ENCODE assay signal across 27 mouse cellular contexts in the genomic region with DNA sequence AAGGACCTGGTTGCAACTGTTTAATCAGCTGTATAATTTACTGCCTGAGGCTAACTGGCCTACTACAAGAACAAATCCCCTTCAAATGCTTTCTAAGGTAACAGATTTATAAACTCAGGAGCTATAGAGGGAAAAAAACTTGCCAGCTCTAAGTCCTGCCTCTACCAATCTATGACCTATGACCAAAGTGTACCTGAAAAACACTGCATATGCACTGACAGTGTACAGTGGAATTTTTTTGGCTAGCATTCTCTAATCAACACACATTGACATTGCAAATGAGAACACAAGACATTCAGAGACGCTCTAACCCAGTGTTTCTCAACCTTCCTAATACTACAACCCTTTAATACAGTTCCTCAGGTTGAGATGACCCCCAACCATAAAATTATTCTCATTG.
"Had no signal": no experiment of that assay in that cellular context is flagged by ENCODE, and none has a peak within 500 bp of the region (broad histone marks: within the 10 kb centered on the region; RNA-seq: fewer than 3 reads in every experiment).

No protein-coding gene starts in this region.

- H3K4me2 ChIP-seq: embryonic facial prominence, embryonic 12.5 days; embryonic facial prominence, embryonic 13.5 days; embryonic facial prominence, embryonic 15.5 days; forebrain, embryonic 12.5 days; forebrain, embryonic 13.5 days; forebrain, embryonic 15.5 days had no signal

- H3K36me3 ChIP-seq: embryonic facial prominence, embryonic 10.5 days; embryonic facial prominence, embryonic 12.5 days; embryonic facial prominence, embryonic 13.5 days; embryonic facial prominence, embryonic 15.5 days; forebrain, embryonic 12.5 days; forebrain, embryonic 15.5 days had no signal

- H3K4me3 ChIP-seq: embryonic facial prominence, embryonic 10.5 days; embryonic facial prominence, embryonic 12.5 days; embryonic facial prominence, embryonic 13.5 days; embryonic facial prominence, embryonic 15.5 days; erythroblast, embryonic 14.5 days; forebrain, embryonic 10.5 days; forebrain, embryonic 12.5 days; forebrain, embryonic 13.5 days; forebrain, embryonic 15.5 days; gastrocnemius, adult 2 months had no signal

- ATAC-seq: forebrain, embryonic 13.5 days; forebrain, embryonic 14.5 days; forebrain, embryonic 15.5 days; forebrain, embryonic 16.5 days; forebrain, postnatal 0 days had no signal

- DNase-seq: cerebellum, adult 18-20 months; cerebellum, adult 8-10 months; cerebellum, adult 9-10 months; cerebellum, adult 9-11 months; cerebellum, postnatal 10 days; cerebellum, postnatal 14 days; cerebellum, postnatal 25 days; cerebellum, postnatal 36 days; embryo, embryonic 11 days; forebrain, postnatal 0 days; gastrocnemius, adult 2 months; gastrocnemius, postnatal 10 days; gastrocnemius, postnatal 14 days; gastrocnemius, postnatal 25 days; gastrocnemius, postnatal 36 days; heart, adult 11 months had no signal

- H3K27ac ChIP-seq: embryonic facial prominence, embryonic 10.5 days; embryonic facial prominence, embryonic 12.5 days; embryonic facial prominence, embryonic 13.5 days; embryonic facial prominence, embryonic 15.5 days; forebrain, embryonic 10.5 days; forebrain, embryonic 12.5 days; forebrain, embryonic 13.5 days; forebrain, embryonic 15.5 days; gastrocnemius, adult 2 months had no signal

- H3K4me1 ChIP-seq: embryonic facial prominence, embryonic 10.5 days; embryonic facial prominence, embryonic 12.5 days; embryonic facial prominence, embryonic 13.5 days; embryonic facial prominence, embryonic 15.5 days; forebrain, embryonic 10.5 days; forebrain, embryonic 12.5 days; forebrain, embryonic 13.5 days; forebrain, embryonic 15.5 days had no signal

- H3K27me3 ChIP-seq: embryonic facial prominence, embryonic 12.5 days; embryonic facial prominence, embryonic 13.5 days; embryonic facial prominence, embryonic 15.5 days; forebrain, embryonic 12.5 days; forebrain, embryonic 13.5 days; forebrain, embryonic 15.5 days had no signal

- H3K9me3 ChIP-seq: embryonic facial prominence, embryonic 10.5 days; embryonic facial prominence, embryonic 12.5 days; embryonic facial prominence, embryonic 13.5 days; embryonic facial prominence, embryonic 15.5 days; forebrain, embryonic 10.5 days; forebrain, embryonic 12.5 days; forebrain, embryonic 13.5 days; forebrain, embryonic 15.5 days had no signal

- H3K9ac ChIP-seq: embryonic facial prominence, embryonic 12.5 days; embryonic facial prominence, embryonic 13.5 days; embryonic facial prominence, embryonic 15.5 days; forebrain, embryonic 12.5 days; forebrain, embryonic 13.5 days; forebrain, embryonic 15.5 days; forebrain, postnatal 0 days had no signal
